Mouse (Mus musculus) frontal cortex, adult (tissue): ENCODE measurements at regions not wholly inside any gene's neighbourhood (a gene's known extent, or its start where the extent isn't known, plus 50 kb on each side); places are given as distances from the start of the nearest gene placed in this dataset.

Experiments
- ATAC-seq: cut with Nextera tagmentation; 2 replicates; pipeline ENCODE4 v1.9.2; 2017; ENCODE audit warnings: mild to moderate bottlenecking, moderate library complexity, mixed read lengths; ENCODE audit not compliant: low TSS enrichment

GRCm38 (mm10) chr11:7348601-7349000 is 134.9 kb upstream of the Igfbp3 start:
- ATAC-seq = no peak

DNA sequence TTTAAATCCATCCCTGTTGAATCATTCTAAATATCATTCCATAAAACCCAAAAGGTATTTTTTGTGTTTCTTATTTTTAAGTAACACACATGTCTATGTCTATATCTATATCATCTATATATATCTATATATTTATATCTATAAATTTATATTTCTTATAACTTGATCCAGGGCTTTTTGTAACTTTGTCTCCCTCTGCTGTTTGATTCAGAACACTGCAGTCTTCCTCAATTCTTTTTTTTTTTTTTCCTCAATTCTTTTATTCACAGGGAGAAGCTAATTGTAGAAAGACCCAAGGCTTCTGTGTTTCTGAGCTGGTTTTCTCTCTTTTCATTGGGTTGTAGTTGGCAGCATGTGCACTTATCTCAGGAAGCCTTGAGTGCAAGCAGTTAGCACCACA is 124.1 kb upstream of the Igfbp3 start:
- no peak for ATAC-seq

DNA sequence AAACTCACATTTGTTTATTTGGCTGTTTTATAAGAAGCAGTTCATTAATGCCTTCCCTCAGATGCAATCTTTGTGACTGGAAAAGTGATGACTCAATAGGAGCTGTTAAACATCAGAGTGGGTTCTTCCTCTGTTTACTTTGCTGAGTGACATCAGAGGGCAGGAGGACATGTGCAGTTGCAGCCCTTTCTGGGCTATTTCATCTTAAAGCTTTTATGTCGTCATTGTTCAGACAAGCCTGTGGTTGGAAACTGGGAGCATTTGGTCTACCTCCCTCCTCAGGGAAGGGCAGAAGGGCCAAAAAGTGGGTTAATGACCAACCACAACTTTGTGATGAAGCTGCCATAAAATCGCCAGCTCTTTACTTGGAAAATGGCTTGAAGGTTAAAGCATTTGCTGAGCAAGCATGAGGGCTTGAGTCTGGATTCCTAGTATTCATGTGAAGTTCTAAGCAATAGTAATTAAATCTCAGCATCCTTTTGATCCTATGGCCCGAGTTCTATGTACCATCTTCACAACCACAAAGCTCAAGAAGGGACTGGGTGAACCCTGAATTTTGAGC is 103.8 kb upstream of the Igfbp3 start:
- no peak for ATAC-seq

GRCm38 (mm10) chr11:7296252-7296651 is 82.5 kb upstream of the Igfbp3 start:
- ATAC-seq = no peak

DNA sequence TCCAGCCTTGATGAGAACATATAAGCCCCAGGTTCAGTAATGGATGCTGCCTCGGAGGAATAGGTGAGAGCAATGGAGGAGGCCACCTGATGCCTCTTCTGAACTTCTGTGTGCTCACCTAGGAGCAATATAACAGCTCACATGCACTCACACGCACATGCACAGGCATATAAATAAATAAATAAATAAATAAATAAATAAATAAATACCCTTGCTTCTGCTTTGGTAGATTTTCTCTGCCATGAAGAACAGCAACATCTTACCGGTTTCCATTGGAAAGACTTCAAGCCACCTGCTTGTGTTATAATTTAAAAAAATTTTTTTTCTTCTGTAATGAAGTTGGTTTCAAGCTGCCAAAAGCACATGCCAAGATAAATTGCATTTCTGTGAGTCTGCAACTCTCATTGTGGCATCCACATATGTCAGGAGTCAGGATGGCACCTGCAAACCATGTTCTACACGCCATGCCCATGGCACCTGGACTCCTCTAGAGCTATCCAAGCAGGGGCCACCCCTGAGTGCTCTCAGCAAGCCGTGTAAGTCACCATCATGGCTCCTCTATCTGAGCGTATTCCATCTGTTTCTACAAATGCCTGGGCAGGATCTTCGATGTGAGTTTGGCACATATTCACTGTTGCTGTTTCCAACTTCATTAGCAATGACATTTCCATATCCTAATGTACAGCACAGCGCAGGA is 75.7 kb upstream of the Igfbp3 start:
- ATAC-seq = no peak

DNA sequence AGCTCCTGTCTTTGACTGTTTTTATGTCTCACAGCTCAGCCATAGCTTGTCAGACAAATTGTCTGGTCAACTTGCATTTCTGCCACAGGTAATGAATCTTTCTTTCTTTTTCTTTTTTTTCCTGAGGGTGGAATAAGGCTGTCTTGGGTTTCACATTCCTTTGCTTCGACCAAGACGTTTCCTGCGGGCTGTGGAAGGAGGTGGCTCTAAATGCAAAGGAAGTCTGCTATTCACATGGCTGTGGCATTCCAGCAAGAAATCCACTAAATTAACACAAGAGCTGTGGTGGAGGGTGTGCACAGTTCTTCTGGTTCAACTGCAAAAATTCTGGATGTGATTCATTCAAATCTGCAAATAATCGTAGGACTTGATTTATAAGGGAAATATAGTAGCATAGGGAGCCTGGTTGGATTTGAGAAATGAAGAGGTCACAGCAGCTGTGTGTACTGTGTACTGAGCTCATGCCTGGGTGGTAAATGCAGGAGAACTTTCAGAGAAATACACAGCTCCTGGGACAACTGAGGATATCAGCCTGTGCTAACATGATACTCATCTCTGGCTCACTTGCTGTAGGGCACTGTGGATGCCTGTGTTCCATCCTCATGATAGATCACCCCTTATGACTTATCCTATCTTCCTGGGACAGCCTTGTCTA is 71.2 kb upstream of the Igfbp3 start:
- ATAC-seq = no peak

- no peak; the same call in 1 of the 2 replicates for ATAC-seq
These were observed 69.3 kb upstream of the Igfbp3 start for GRCm38 (mm10) chr11:7282981-7283380.

DNA sequence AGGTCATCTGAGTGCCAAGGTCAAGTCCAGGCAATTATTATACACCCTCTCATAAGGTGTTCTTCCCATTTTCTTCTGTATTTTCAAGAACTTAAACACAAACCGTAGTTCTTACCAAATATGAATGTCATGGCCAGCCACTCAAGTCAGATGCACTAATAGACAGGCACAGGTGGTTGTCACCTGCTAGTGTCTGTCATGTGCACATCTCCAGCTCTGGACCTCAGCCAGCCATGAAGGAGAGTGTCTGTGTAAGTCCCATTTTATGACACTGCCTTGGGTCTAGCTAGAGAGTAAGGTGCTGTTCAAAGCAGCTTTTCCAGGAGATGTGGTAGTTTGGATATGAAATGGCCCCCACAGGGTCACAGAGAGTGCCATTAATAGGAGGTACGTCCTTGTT is 68.5 kb upstream of the Igfbp3 start:
- no peak for ATAC-seq

- no peak for ATAC-seq
These were observed 67.9 kb upstream of the Igfbp3 start for GRCm38 (mm10) chr11:7281656-7282055.

- no peak for ATAC-seq
These were observed 66.2 kb upstream of the Igfbp3 start for GRCm38 (mm10) chr11:7279891-7280290.

- no peak for ATAC-seq
These were observed 58.8 kb upstream of the Igfbp3 start for GRCm38 (mm10) chr11:7272543-7272942.

- ATAC-seq = no peak
These were observed 57.2 kb upstream of the Igfbp3 start for GRCm38 (mm10) chr11:7270916-7271315.

- ATAC-seq = no peak
These were observed 50.2 kb upstream of the Igfbp3 start for GRCm38 (mm10) chr11:7263971-7264370.
